Mouse (Mus musculus): ENCODE data around the gene Dhx37. TPM values are rescaled to one million over a fixed set of nuclear protein-coding genes. Genes with fewer than 3 reads are reported as not detected.

Gene Dhx37
- total and polyA plus RNA-seq, 3 experiments = 27.4 to 549 (median 55.3) TPM

DNA sequence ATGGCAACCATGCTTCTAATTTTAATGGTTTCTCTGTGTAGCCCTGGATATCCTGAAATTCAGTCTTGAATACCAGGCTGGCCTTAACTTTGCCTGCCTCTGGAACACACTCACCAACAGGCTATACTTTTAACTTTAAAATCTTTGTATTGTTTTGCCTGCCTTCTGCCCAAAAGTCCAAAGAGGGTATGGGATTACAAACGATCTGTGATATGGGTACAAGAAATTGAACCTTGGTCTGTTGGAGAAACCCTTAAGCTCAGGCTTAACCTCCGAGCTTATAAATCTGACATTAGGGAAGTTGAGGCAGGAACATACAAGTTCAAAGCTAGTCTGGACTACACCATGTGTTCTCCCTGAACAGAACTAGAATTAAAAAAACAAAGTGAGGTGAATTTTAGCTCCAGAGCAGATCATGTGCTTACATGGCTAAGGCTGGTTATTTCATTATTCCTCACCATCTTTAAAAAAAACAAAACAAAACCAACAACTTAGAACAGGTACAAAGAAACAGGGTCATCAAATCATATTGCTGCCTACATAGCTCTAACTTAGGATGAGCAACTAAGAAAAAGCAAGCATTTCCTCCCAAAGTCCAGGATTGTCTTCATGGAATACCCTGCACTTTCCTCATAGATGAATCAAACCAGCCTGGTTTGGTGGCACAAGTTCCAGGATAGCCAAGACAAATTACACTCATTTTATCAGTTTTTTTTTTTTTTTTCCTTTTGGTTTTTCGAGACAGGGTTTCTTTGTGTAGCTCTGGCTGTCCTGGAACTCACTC lies 50.1 kb downstream of the Dhx37 start (continued):
- TF ChIP-seq E2F4 (IDR thresholded peaks at IDR 0.05; ENCODE audit: borderline replicate concordance, low read depth, low read length) (no peak), TAL1 (IDR thresholded peaks at IDR 0.05; ENCODE audit: low read length) (no peak), RAD21 (IDR thresholded peaks at IDR 0.05; ENCODE audit: low read depth, low read length) (no peak), GABPA (IDR thresholded peaks at IDR 0.05; ENCODE audit: low read depth, low read length) (no peak), POLR2A (IDR thresholded peaks at IDR 0.05; ENCODE audit: control insufficient read depth in 1 of 2, insufficient read depth in 1 of 2, low read depth in 1 of 2, low read length in 2 of 2, poor library complexity in 1 of 2) (no peak), EP300 (IDR thresholded peaks at IDR 0.05; ENCODE audit: low read depth in 1 of 2, low read length in 2 of 2) (peak in 1 of 2 experiments; percentile 24; a peak in 1 of 4 replicates), USF2 (IDR thresholded peaks at IDR 0.05; ENCODE audit: borderline replicate concordance in 1 of 2, insufficient read depth in 1 of 2, low read depth in 1 of 2, low read length in 2 of 2) (no peak), ZC3H11A (IDR thresholded peaks at IDR 0.05; ENCODE audit: low read depth, low read length) (no peak)

DNA sequence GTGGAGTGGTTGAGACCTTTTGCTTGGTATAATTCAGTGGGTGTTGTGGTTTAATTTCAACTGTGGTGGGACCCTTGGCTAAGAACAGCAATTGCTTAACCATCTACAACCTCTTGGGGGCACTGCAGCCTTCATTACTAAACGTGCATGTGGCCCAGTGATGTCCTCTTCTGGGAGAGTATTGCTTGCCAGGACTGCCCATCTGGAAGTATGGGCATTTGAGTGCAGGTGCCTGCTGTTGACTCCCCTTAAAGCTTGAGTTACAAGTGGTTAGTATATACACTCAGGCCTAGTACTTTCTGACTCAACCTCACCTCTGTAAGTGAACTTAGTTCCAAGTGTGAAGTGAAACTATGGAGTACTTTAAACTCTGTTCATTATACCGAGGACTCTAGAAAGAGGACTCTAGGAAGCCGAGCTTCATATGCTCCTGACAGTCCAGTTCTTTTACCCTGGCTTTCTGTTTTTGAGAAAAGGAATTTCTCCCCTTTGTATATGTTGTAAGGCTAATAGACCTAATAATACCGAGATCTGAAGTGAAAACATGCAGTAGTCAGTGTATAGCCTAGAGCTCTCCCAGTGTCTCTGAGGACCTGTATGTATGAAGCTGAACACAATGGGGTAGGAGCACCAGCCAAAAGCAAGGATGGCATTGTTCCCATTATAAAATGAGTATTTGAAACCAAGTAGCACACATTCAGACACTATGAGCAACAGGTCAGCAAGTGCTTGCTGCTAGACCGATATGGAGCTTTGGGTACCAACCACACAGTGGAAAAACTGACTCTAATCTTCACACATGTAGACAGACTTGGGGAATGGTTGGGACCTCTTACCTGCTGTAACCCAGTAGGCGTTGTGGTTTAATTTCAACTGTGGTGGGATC lies 51.0 kb downstream of the Dhx37 start:
- Histone ChIP-seq H3K27me3 (ENCODE audit: control insufficient read depth in 1 of 2, insufficient read depth in 2 of 2, low read length in 2 of 2) (no peaks in the 10 kb centered on the region), H3K27ac (ENCODE audit: control insufficient read depth, low read depth, low read length) (peak overlapping the region; percentile 12), H3K79me2 (ENCODE audit: control insufficient read depth, insufficient read depth, low read length, poor library complexity) (peaks cover 3% of the 10 kb centered on the region; the same call in 1 of the 2 replicates), H3K9ac (ENCODE audit: control insufficient read depth, low read depth, low read length, poor library complexity, severe bottlenecking) (peak overlapping the region; percentile 28; the same call in 1 of the 2 replicates), H3K36me3 (ENCODE audit: control insufficient read depth in 1 of 2, insufficient read depth in 2 of 2, low read length in 2 of 2) (peaks cover 6 to 11% of the 10 kb centered on the region in 2 experiments), H3K9me3 (replicated peaks; ENCODE audit: insufficient read depth, low read length) (no peaks in the 10 kb centered on the region), H3K4me3 (ENCODE audit: control insufficient read depth in 1 of 2, insufficient read depth in 1 of 2, low read depth in 2 of 2, low read length in 2 of 2) (peak overlapping the region; percentile 8 to 29; a peak in 2 of 4 replicates), H3K4me1 (ENCODE audit: control insufficient read depth in 1 of 2, insufficient read depth in 2 of 2, low read length in 2 of 2) (peaks cover 0 to 3% of the 10 kb centered on the region in 2 experiments; a peak in 1 of 4 replicates)
- peak; percentile 89 for DNase-seq (ENCODE audit: low read depth, low spot score)
- 0 out of 2 replicates have a peak, but pooled peaks have one; percentile 62 for TF ChIP-seq UBTF (IDR thresholded peaks at IDR 0.05; ENCODE audit: borderline replicate concordance, insufficient read depth, low read depth, low read length)
- peak; percentile 36; the same call in 1 of the 2 replicates for TF ChIP-seq BHLHE40 (IDR thresholded peaks at IDR 0.05; ENCODE audit: borderline replicate concordance, low read depth, low read length)
- no peak for TF ChIP-seq ZNF384 (IDR thresholded peaks at IDR 0.05; ENCODE audit: low read depth, low read length)
- peak; percentile 57 for TF ChIP-seq POLR2AphosphoS2 (IDR thresholded peaks at IDR 0.05; ENCODE audit: low read length)
- peak; percentile 76 for TF ChIP-seq SMC3 (IDR thresholded peaks at IDR 0.05; ENCODE audit: low read depth, low read length)
- TF ChIP-seq GATA1 (IDR thresholded peaks at IDR 0.05; ENCODE audit: low read depth, low read length) = no peak
- TF ChIP-seq HCFC1 (IDR thresholded peaks at IDR 0.05; ENCODE audit: low read depth, low read length) = no peak
- peak; percentile 80 for TF ChIP-seq ZC3H11A (IDR thresholded peaks at IDR 0.05; ENCODE audit: low read depth, low read length)
- TF ChIP-seq ELF1 (IDR thresholded peaks at IDR 0.05; ENCODE audit: low read depth, low read length) = no peak
- no peak for TF ChIP-seq NELFE (IDR thresholded peaks at IDR 0.05; ENCODE audit: low read depth, low read length)
- no peak; the same call in 1 of the 2 replicates for TF ChIP-seq MYB (IDR thresholded peaks at IDR 0.05; ENCODE audit: low read depth, low read length)
- no peak; the same call in 1 of the 2 replicates for TF ChIP-seq POLR2AphosphoS5 (IDR thresholded peaks at IDR 0.05; ENCODE audit: borderline replicate concordance, low read depth, low read length)
- TF ChIP-seq ZKSCAN1 (IDR thresholded peaks at IDR 0.05; ENCODE audit: low read depth, low read length) = 0 out of 2 replicates have a peak, but pooled peaks have one; percentile 17
- peak; percentile 22; the same call in 1 of the 2 replicates for TF ChIP-seq USF1 (IDR thresholded peaks at IDR 0.05; ENCODE audit: low read depth, low read length)
- TF ChIP-seq CTCF (IDR thresholded peaks at IDR 0.05 in 2 of 3, conservative IDR thresholded peaks at IDR 0.05 in 1 of 3; ENCODE audit: control insufficient read depth in 1 of 3, insufficient read depth in 1 of 3, low read depth in 2 of 3, low read length in 3 of 3, poor library complexity in 1 of 3, severe bottlenecking in 1 of 3) = peak; percentile 80 to 93 (median 90)
- TF ChIP-seq USF2 (IDR thresholded peaks at IDR 0.05; ENCODE audit: borderline replicate concordance in 1 of 2, insufficient read depth in 1 of 2, low read depth in 1 of 2, low read length in 2 of 2) = no peak
- TF ChIP-seq TCF12 (IDR thresholded peaks at IDR 0.05; ENCODE audit: low read depth, low read length) = no peak
- peak; percentile 92 for TF ChIP-seq MYC (IDR thresholded peaks at IDR 0.05; ENCODE audit: low read depth, low read length)
- TF ChIP-seq SIN3A (IDR thresholded peaks at IDR 0.05; ENCODE audit: low read length) = peak; percentile 47; the same call in 1 of the 2 replicates
- no peak for TF ChIP-seq CHD1 (IDR thresholded peaks at IDR 0.05; ENCODE audit: low read depth, low read length)
- TF ChIP-seq TAL1 (IDR thresholded peaks at IDR 0.05; ENCODE audit: low read length) = no peak
- 0 out of 2 replicates have a peak, but pooled peaks have one; percentile 25 for TF ChIP-seq ETS1 (IDR thresholded peaks at IDR 0.05; ENCODE audit: low read depth, low read length)
- TF ChIP-seq MAZ (IDR thresholded peaks at IDR 0.05; ENCODE audit: low read depth, low read length) = peak; percentile 36; the same call in 1 of the 2 replicates
- TF ChIP-seq MAFK (IDR thresholded peaks at IDR 0.05; ENCODE audit: borderline replicate concordance, low read depth, low read length) = 0 out of 2 replicates have a peak, but pooled peaks have one; percentile 5
- TF ChIP-seq RCOR1 (IDR thresholded peaks at IDR 0.05; ENCODE audit: low read depth, low read length) = no peak

Measured in MEL (cell line).